Mouse (Mus musculus) heart, adult 10 weeks (tissue): Measurements from ENCODE around the gene Olfr449. TPM values are rescaled to one million over a fixed set of nuclear protein-coding genes. Genes with fewer than 3 reads are reported as not detected.

Experiments used
- polyA plus RNA-seq: library from polyadenylated mRNA; stranded (reverse); fragments of 350-450 nt; fragmentation: Illumina TruSeq; extraction: RNeasy Lipid Tissue Mini Kit (QIAGEN cat#74804); gene quantifications from one replicate; pipeline ENCODE4 v1.2.3, GENCODE M21; 2014; ENCODE audit warnings: low read depth, low replicate concordance

The Olfr449 gene
- not detected for polyA plus RNA-seq

DNA sequence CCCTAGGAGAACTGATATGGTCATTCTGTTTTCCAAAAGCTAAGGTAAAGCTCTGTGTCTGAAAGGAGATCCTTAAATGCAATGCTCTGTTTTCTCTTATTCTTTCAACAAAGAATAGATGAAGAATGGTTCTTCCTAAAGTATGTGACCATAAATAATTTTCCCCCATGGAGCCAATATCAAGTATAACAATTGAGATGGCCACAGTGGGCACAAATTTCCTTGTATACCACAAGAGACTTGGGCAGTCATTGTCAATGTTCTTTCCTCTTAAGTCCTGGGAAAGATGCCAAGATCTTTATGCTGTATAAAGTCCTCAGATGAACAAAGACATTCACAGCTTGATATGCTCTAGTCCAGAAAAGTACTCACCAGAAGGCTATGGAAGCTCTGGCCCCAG is at the start of gene Olfr449:
Gene Olfr449, plus strand, starts transcription at position 301 of the 400 bp plus-strand sequence.

DNA sequence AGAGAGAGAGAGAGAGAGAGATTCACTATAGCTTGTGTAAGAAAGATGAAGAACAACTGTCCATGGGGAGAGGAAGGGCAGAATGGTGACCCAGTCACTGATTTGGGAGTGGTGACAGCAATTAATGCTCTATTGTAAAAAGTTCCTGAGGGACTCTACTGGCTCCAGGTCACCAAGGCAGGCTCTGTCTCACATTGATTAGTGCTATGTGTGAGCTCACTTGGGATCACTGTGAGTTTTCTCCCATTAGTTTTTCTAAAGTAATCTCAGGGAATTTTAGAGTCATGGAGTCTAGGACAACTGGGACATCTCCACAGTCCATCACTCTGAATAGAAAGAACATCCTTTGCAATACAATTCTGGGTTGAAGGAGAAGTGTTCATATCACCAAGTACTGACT is 49.4 kb upstream of the Olfr449 start, which contains the start of gene Olfr452:
Gene Olfr452, plus strand, starts transcription at position 301 of the 400 bp plus-strand sequence.

DNA sequence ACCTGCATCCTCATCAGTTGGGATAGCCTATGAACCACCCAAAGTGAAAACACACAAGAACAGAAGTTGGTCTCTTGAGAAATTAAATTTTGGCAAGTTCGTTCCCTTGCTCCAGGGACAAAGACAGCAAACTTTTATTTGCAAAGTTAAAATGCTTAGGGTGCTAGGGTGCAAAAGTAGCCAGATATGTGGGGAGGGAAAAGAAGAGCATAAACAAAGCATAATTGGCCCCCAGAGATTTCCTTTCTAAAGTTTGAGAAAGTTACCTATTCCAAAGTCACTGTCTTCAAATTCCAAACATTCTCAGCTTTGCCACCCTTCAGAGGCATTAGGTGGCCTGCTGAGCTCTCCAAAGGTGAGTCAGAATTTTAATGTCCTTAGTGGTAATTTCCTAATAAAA is 22.5 kb upstream of the Olfr449 start, which contains the start of gene Olfr450:
Gene Olfr450, plus strand, starts transcription at position 301 of the 400 bp plus-strand sequence.

Other genes with a start within 250 kb of the Olfr449 start
- gene Tcaf3, start 236.7 kb upstream of the Olfr449 start, polyA plus RNA-seq, result not detected
- 2.6 TPM for gene Tcaf2, start 189.1 kb upstream of the Olfr449 start, polyA plus RNA-seq
- gene Tcaf1, start 124.3 kb upstream of the Olfr449 start, polyA plus RNA-seq, result 10.7 TPM
- not detected for gene Olfr453, start 95.0 kb upstream of the Olfr449 start, polyA plus RNA-seq
- not detected for gene Olfr38, start 78.0 kb upstream of the Olfr449 start, polyA plus RNA-seq
- not detected for gene Olfr452, start 49.3 kb upstream of the Olfr449 start, polyA plus RNA-seq
- not detected for gene Olfr450, start 22.4 kb upstream of the Olfr449 start, polyA plus RNA-seq
- gene Olfr448, start 56.1 kb downstream of the Olfr449 start, polyA plus RNA-seq, result not detected
- gene Olfr447, start 74.5 kb downstream of the Olfr449 start, polyA plus RNA-seq, result not detected
- not detected for gene Olfr446, start 87.0 kb downstream of the Olfr449 start, polyA plus RNA-seq
- gene Olfr444, start 114.7 kb downstream of the Olfr449 start, polyA plus RNA-seq, result not detected